Mouse (Mus musculus) heart, embryonic 11.5 days (tissue): ENCODE measurements around the gene Prkaa2. TPM values are rescaled to one million over a fixed set of nuclear protein-coding genes. Genes with fewer than 3 reads are reported as not detected.

Source experiments
- ATAC-seq: fragments of 200-750 bp; cut with Nextera tagmentation; replicated peaks from 2 replicates; pipeline ENCODE4 v1.8.0; 2017; ENCODE audit warnings: moderate library complexity; ENCODE audit not compliant: insufficient number of reproducible peaks, low FRiP score, low TSS enrichment
- H3K27ac ChIP-seq: fragments of 300-500 bp; sonication (generic); 2 replicates; pipeline ENCODE4 v1.5.1; 2014; ENCODE audit warnings: mild to moderate bottlenecking, low read depth, low read length
- H3K27me3 ChIP-seq: fragments of 300-500 bp; sonication (generic); 2 replicates; pipeline ENCODE4 v1.6.1; 2014; ENCODE audit warnings: mild to moderate bottlenecking, low read length, mixed read lengths; ENCODE audit not compliant: control insufficient read depth, insufficient read depth
- H3K36me3 ChIP-seq: fragments of 300-500 bp; sonication (generic); 2 replicates; pipeline ENCODE4 v1.6.1; 2014; ENCODE audit warnings: mild to moderate bottlenecking, low read length, moderate library complexity, mixed read lengths; ENCODE audit not compliant: control insufficient read depth, insufficient read depth
- H3K4me1 ChIP-seq: fragments of 300-500 bp; sonication (generic); 2 replicates; pipeline ENCODE4 v1.6.1; 2014; ENCODE audit warnings: low read length; ENCODE audit not compliant: control insufficient read depth, insufficient read depth
- H3K4me2 ChIP-seq: fragments of 300-500 bp; sonication (generic); 2 replicates; pipeline ENCODE4 v1.6.1; 2014; ENCODE audit warnings: mild to moderate bottlenecking, moderate library complexity
- H3K4me3 ChIP-seq: fragments of 300-500 bp; sonication (generic); 2 replicates; pipeline ENCODE4 v1.5.1; 2014; ENCODE audit warnings: low read depth, low read length
- H3K9ac ChIP-seq: fragments of 300-500 bp; sonication (generic); 2 replicates; pipeline ENCODE4 v1.6.1; 2014; ENCODE audit warnings: mild to moderate bottlenecking, low read depth, low read length, moderate library complexity
- H3K9me3 ChIP-seq: fragments of 300-500 bp; sonication (generic); replicated peaks from 2 replicates; pipeline ENCODE4 v1.6.1; 2016; ENCODE audit warnings: low read length; ENCODE audit not compliant: control insufficient read depth
- WGBS: fragments of 180-500 bp; shearing (Covaris S2); extraction: QIAGEN DNeasy Blood & Tissue Kit; methylation state at CpG from one replicate; pipeline ENCODE4 v1.1.7; 2014; ENCODE audit not compliant: insufficient replicate concordance; 5-methylcytosine and 5-hydroxymethylcytosine counted together
- polyA plus RNA-seq: library from polyadenylated mRNA; unstranded; fragments of >200 nt; fragmentation: Nextera tagmentation; extraction: Ambion mirVana; gene quantifications from 2 replicates; pipeline ENCODE4 v1.2.1, GENCODE M21; 2014

Gene Prkaa2
- polyA plus RNA-seq, 1 experiment from 2014 or later, result 38.8 TPM

DNA sequence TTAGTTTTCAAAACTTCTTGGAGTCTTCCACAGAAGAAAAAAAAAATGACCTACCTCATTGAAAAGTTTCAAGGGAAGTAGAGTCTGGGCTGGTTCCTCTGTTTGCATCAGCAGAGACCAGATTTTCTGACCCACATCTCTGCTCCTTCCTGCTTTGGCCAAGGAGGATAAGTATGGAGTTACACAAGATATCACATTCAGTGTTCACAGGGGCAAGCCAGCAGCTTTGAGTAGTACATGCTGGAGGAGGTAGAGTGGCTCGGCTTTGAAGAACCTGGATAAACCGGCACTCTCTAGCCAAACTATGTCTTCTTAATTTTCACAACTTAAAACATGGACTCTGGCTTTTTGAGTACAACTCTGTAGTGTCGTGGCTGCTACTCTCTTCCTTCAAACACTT is 43.5 kb upstream of the Prkaa2 start:
- WGBS, result 71% methylated on average over 3 of the region's 3 CpGs
- H3K27me3 ChIP-seq, result peaks cover 6% of the 10 kb centered on the region; the same call in 1 of the 2 replicates

DNA sequence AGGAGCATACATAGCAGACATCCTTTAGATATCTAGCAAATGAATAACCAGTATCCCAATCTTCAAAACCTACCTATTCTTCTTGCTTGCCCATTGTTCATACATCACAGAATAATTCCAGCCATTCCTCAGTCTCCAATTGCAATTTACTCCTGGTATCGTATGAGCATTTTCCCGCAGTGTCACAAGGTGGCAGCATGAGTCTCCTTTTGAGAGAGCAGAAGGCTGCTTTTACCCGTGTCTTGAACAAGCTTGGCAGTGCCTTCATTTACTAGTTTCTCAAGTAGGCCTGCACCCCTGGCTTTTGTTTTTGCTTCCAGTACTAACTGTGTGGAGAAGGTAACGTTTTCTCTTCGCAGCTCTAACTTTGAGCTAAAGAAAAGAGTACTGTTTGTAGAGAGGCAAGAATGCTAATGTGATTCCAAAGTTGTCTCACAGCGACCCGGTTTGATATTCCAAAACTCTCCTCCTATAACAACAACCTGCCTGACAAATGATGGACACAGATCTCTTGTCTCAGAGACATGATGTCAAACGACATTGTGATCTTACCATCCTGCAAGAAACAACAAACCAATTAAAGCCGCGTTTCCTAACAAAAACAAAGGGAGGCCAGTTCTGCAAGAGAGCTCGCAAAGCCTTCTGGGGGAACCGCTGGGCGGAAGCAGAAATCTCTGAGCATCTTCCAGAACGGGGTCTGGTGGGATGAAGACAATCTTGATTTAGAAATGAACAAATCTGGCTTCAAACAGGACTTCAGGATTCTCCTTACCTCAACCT is 42.4 kb upstream of the Prkaa2 start:
- Histone ChIP-seq H3K4me3 (no peak overlapping the region), H3K36me3 (no peaks in the 10 kb centered on the region), H3K27me3 (peaks cover 6% of the 10 kb centered on the region; the same call in 1 of the 2 replicates), H3K4me1 (no peaks in the 10 kb centered on the region), H3K27ac (no peak overlapping the region), H3K9ac (no peak overlapping the region), H3K4me2 (no peak overlapping the region), H3K9me3 (no peaks in the 10 kb centered on the region)
- WGBS, result 40% methylated on average over 14 of the region's 14 CpGs
- no peak for ATAC-seq

More for the DNA sequence above, 43.5 kb upstream of the Prkaa2 start:
- Histone ChIP-seq H3K9me3 (no peaks in the 10 kb centered on the region), H3K4me2 (no peak overlapping the region), H3K9ac (no peak overlapping the region), H3K27ac (no peak overlapping the region), H3K4me3 (no peak overlapping the region), H3K4me1 (no peaks in the 10 kb centered on the region), H3K36me3 (no peaks in the 10 kb centered on the region)
- ATAC-seq, result no peak

DNA sequence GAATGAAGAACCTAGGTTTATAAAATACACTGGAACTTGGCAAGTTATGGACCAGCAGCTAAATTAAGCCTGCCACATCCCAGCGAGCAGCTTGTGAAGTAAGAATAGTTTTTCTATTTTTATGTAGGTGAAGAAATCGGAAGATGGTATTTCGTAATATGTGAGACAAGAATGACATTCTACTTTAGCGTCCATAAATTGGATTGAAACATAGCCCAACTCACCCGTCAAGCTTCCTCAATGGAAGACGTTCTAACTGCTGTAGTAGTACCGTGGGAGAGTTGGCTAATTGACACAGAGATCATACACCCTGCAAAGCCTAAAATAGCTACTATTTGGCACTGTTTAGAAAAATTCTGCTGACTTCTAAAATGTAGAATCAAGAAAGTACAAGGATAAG is 39.8 kb upstream of the Prkaa2 start:
- Histone ChIP-seq H3K27me3 (0 out of 2 replicates have a peak, but pooled peaks cover 3% of the 10 kb centered on the region), H3K36me3 (no peaks in the 10 kb centered on the region), H3K4me2 (no peak overlapping the region), H3K9me3 (no peaks in the 10 kb centered on the region), H3K4me3 (no peak overlapping the region), H3K27ac (no peak overlapping the region), H3K4me1 (no peaks in the 10 kb centered on the region), H3K9ac (no peak overlapping the region)
- ATAC-seq, result no peak
- WGBS, result 81% methylated on average over 7 of the region's 7 CpGs

DNA sequence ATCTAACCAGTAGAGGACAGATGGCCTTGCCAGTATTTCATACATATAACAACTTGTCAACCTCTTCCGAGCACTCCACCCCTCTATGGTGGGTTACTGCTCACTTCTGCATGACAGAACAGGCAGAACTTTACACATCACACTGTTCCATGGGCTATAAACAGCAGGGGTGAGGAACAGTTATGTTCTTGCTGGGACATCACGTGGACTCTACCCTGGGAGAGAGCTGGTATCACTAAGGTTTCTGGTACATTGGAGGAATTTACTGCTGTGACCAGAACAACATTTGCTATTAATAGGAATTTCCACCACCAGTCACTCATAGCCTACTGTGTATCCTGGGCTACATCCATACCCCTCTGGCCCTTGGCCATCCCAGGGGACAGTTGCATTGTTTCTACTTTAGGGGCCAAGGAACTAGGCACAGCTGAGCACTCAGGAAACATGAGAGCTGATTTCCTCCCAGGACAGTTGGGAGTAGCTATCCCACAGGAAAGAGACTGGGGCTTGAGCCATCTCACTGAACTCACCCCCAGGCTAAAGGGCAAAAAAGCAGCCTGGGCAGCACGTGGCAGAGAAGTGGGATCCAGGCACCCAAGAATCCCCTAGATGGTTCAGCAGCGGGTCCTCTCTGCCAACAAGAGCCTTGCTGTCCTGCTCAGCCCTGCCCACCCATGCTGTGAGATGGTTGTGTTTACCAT is 23.8 kb upstream of the Prkaa2 start:
- ATAC-seq, result no peak
- no peaks in the 10 kb centered on the region for H3K36me3 ChIP-seq
- H3K4me2 ChIP-seq, result no peak overlapping the region
- H3K4me3 ChIP-seq, result no peak overlapping the region
- H3K9ac ChIP-seq, result no peak overlapping the region
- no peak overlapping the region for H3K27ac ChIP-seq
- H3K27me3 ChIP-seq, result no peaks in the 10 kb centered on the region
- WGBS, result 72% methylated on average over 4 of the region's 4 CpGs
- H3K4me1 ChIP-seq, result no peaks in the 10 kb centered on the region
- no peaks in the 10 kb centered on the region for H3K9me3 ChIP-seq

DNA sequence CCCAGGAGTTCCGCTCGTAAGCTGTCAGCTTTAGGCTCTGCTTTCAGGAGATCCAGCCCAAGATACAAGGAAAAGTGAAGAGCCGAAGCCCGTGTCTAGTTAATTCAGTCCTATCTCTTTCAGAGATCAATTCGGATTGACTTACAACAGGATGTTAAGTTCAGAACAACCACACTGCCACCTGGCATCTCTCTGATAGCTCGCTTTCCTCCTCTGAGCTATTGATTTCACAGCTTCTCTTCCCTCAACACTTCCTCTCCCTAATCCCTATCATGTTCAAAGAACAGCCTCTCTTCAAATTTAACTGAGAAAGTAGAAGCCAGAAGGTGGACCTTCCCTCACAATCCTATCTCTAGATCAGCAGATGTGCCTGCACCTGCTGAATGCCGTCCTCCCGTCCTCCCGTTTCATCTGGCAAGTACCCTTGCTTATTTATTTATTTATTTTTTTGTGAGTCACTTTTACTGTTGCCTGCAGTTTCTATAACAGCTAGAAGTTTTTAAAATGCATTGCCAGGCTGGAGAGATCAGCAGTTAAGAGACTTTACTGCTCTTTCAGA is 22.1 kb upstream of the Prkaa2 start:
- Histone ChIP-seq H3K9ac (no peak overlapping the region), H3K4me3 (no peak overlapping the region), H3K36me3 (no peaks in the 10 kb centered on the region), H3K9me3 (no peaks in the 10 kb centered on the region), H3K4me1 (no peaks in the 10 kb centered on the region), H3K4me2 (no peak overlapping the region), H3K27me3 (no peaks in the 10 kb centered on the region), H3K27ac (no peak overlapping the region)
- no peak for ATAC-seq
- 63% methylated on average over 9 of the region's 9 CpGs for WGBS

DNA sequence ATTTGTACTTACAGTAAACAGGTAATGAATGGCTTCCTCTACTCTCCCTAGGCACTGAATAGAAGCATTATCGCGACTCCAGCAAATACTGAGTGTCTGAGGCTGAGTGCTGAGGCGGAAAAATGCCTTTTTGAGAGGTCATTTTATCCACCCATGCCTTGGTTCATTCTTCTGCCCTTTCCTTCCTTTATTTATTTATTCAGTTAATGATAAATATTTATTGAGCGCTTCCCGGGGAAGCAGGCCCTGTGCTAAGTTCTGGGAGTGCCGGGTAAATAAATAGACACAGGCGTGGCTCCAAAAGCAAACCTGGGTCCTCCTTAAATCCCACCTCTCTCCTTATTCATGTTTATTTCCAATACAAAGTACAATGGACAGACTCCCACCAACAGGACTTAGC is 19.5 kb upstream of the Prkaa2 start:
- H3K4me3 ChIP-seq, result no peak overlapping the region
- 78% methylated on average over 7 of the region's 7 CpGs for WGBS

DNA sequence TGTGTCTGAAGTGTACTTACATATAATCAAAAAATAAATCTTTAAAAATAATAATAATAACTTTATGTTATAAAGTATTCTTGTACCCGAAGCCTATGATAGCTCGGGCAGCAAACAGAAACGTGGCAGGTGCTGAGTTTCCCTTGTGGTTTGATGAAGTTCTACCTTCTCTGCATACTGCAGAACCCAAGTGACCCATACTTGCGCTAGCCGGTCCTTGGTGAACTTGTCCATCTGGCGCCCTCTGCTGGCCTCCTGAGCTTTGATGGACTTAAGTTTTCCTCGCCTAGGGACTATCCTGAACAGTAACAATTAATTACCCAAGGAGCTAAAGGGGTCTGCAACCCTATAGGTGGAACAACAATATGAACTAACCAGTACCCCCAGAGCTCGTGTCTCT is 12.7 kb upstream of the Prkaa2 start:
- Histone ChIP-seq H3K36me3 (no peaks in the 10 kb centered on the region), H3K9ac (no peak overlapping the region), H3K4me3 (no peak overlapping the region), H3K4me2 (no peak overlapping the region), H3K27me3 (no peaks in the 10 kb centered on the region), H3K4me1 (peaks cover 9% of the 10 kb centered on the region; the same call in 1 of the 2 replicates), H3K27ac (no peak overlapping the region), H3K9me3 (no peaks in the 10 kb centered on the region)
- no peak for ATAC-seq
- WGBS, result 45% methylated on average over 8 of the region's 8 CpGs

More for the DNA sequence above, 19.5 kb upstream of the Prkaa2 start:
- Histone ChIP-seq H3K9me3 (no peaks in the 10 kb centered on the region), H3K36me3 (no peaks in the 10 kb centered on the region), H3K4me1 (no peaks in the 10 kb centered on the region), H3K27me3 (no peaks in the 10 kb centered on the region), H3K27ac (no peak overlapping the region), H3K9ac (no peak overlapping the region), H3K4me2 (no peak overlapping the region)
- no peak for ATAC-seq

DNA sequence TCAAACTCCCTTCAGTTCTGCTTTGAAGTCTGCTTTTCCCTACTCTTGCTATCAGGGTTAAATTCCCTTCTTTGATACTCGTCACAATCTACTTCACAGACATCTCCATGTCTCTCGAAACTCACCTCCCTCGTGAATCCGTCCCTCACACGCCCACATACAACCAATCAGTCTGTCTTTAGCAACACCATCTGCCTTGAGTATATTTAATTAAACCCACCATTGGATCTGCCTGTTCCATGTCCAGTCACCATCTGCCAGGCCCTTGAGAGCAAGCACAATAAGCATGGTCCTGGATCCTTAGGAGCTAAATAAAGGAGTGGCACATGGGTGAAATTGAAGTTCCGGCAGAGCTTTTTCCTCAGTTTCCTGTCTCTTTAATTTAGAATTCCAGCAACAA is 11.4 kb upstream of the Prkaa2 start:
- Histone ChIP-seq H3K36me3 (no peaks in the 10 kb centered on the region), H3K9me3 (no peaks in the 10 kb centered on the region), H3K4me3 (no peak overlapping the region), H3K4me2 (no peak overlapping the region), H3K4me1 (peaks cover 9% of the 10 kb centered on the region; the same call in 1 of the 2 replicates), H3K27ac (no peak overlapping the region), H3K9ac (no peak overlapping the region), H3K27me3 (no peaks in the 10 kb centered on the region)
- no peak for ATAC-seq
- 69% methylated on average over 6 of the region's 6 CpGs for WGBS
